Mouse (Mus musculus) testis, adult 2 months (tissue): ENCODE data around the gene 2310079G19Rik.

Experiments used
- CTCF ChIP-seq: fragments of 200-500 bp; IDR thresholded peaks from 2 replicates; pipeline ENCODE4 v1.5.1; 2012; ENCODE audit warnings: low read depth, mild to moderate bottlenecking, inconsistent platforms, low read length, moderate library complexity; ENCODE audit not compliant: control insufficient read depth, insufficient read depth, insufficient replicate concordance
- POLR2A ChIP-seq: fragments of 200-500 bp; IDR thresholded peaks from 2 replicates; pipeline ENCODE4 v1.6.1; 2012; ENCODE audit warnings: low read depth, mild to moderate bottlenecking, inconsistent platforms, low read length, moderate library complexity; ENCODE audit not compliant: control insufficient read depth

DNA sequence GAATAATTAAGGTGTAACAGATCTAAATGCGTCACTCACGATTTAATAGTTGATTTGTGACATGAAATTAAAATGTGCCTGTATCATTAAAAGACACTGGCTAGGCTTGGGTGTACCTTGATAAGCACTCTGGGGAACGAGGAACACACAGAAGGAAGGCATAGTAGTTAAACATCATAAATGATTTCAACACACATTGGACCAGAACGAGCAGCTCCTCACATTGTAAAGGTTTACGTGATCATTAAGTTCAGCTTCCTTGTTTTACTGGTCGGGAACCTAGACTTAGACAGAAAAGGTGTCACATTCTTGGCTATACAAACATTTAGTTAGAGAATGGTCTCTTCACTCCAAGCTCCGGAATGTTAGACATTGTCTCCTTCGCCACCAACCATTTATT, 27.2 kb downstream of the 2310079G19Rik start:
- TF ChIP-seq CTCF (no peak), POLR2A (no peak)
